Mouse (Mus musculus) cerebellum, adult 11-12 months (tissue): ENCODE results near the gene Fry.
"Not testable (repeated sequence)": the region's sequence is repeated elsewhere in the genome, so short reads cannot be mapped to it uniquely, and the experiment has no call there.

Experiments
- DNase-seq: peaks from one replicate; pipeline ENCODE4 v3.0.0; 2022

Fry gene

GRCm38 (mm10) chr5:150466132-150466531 lies 347.7 kb downstream of the Fry start:
- peak; percentile 77 for DNase-seq

GRCm38 (mm10) chr5:150468431-150468830 lies 350.0 kb downstream of the Fry start:
- no peak for DNase-seq

- DNase-seq = no peak
These were observed 358.9 kb downstream of the Fry start for GRCm38 (mm10) chr5:150477364-150477763.

- no peak for DNase-seq
These were observed 360.2 kb downstream of the Fry start for GRCm38 (mm10) chr5:150478612-150479011.

- DNase-seq = no peak
These were observed 366.8 kb downstream of the Fry start for GRCm38 (mm10) chr5:150485198-150485597.

DNA sequence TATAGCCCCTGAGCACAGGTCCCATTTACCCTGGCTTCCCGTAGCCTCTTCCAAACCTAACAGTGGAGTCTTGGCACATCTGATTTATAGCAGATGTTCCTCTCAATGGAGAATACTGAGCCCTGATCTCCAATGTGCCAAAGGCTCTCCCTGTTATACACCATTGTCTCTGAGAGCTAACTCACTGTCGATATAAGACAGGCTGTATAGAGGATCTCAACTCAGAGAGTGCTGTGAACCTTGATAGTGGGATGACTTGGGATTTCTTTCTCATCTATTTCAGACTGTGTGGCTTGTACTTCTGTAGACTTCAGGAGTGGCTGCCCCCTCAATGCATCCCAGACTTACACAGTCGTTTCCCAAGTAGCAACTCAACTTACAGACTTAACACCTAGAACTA lies 371.8 kb downstream of the Fry start:
- no peak for DNase-seq

- DNase-seq = no peak
These were observed 372.4 kb downstream of the Fry start for GRCm38 (mm10) chr5:150490821-150491220.

- not testable (repeated sequence) for DNase-seq
These were observed 373.2 kb downstream of the Fry start for GRCm38 (mm10) chr5:150491573-150492173.

DNA sequence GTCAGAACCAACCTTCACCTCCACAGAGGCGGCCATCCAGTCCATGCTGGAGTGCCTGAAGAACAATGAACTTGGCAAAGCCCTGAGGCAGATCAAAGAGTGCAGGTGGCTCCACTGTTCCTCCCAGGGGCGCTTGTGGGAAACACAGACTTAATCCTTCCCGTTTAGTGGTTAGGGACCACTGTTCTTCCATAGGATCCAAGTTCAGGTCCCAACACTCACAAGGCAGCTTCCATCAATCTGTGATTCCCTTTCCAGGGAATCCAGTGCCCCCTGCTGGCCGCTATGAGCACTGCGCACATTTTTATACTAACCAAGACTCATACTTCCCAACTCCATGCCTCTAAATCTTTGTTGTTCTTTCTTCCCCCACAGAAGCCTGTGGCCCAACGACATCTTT lies 377.3 kb downstream of the Fry start:
- DNase-seq = peak; percentile 15

- DNase-seq = no peak
These were observed 392.2 kb downstream of the Fry start for GRCm38 (mm10) chr5:150510451-150511225.

- DNase-seq = no peak
These were observed 394.8 kb downstream of the Fry start for GRCm38 (mm10) chr5:150513264-150513663.

DNA sequence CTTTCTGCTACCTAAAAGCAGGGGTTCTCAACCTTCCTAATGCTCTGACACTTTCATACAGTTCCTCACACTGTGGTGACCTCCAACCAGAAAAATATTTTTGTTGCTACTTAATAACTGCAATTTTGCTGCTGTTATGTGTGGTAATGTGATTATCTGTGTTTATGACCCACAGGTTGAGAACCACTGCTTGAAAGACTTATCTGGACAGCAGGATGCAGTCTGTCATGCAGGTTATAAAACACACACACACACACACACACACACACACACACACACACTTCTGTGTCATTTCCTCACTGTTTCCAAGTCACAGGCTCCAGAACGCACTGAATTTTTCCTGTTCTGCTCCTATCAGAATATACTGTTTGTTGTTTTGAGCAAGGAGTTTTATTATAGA lies 395.6 kb downstream of the Fry start:
- DNase-seq = no peak

DNA sequence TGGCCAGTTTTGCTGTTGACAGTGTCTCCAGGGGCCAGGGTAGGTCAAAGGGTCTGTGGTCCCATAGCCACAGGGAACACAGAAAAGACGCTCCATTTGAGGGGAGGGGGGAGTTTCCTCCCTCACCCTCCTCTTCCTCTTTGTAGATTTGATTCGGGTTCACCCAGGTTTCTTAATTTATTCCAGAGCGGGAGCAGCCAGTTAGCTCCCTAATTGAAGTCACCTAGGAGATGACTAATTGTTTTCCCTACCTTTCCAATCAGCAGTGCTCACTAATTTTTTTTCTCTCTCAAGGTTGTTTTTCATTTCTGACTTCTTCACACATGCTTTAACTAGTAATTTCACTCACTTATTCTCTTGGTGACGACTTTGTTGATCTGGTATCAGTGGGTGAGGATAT lies 399.6 kb downstream of the Fry start, which contains the start of gene Zar1l:
Gene Zar1l, minus strand, starts transcription at position 101 of the 400 bp plus-strand sequence.
- DNase-seq = no peak

GRCm38 (mm10) chr5:150519551-150519950 lies 401.1 kb downstream of the Fry start:
- no peak for DNase-seq

DNA sequence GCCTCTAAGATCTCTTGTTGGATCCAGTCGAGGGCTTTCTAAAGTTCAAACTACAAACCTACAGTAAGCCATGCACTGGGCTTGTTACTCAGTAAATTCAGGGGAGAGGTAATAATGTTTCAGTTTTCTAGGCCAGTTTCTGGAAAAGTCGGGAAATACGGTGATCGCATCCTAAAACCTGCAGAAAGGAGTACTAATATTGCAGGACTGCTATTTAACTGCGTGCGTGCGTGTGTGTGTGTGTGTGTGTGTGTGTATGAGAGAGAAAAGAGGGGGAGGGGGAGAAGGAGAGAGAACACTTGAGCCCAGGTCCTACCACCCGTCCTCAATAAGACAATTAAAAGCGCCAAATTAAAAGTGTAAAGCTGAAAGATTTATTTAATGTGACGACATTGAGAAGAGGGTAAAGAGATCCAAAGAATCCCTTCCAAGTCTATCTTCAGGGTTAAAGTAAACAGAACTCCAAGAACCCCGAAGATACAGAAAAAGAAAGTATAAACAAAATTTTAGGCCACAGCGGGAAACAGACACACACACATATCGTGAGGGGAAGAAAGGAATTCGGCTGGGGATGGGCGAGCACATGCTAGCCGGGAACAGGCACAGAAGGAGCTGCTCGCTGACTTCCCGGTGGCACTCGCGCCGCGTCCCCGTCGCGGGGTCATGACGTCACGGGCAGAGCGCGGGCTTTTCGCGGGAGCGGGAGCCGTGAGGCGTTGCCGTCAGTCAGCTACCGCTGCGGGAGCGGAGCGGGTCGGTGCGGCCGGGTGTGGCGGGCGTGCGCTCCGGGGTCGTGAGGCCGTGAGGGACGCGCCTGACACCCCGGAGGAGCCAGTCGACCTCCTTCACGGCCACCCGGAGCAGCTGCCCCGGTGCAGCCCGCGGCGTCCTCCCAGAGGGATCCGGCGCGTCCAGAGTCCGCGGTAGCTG lies 403.8 kb downstream of the Fry start, which contains the start of gene Brca2:
Gene Brca2, plus strand, starts transcription at position 694 of the 930 bp plus-strand sequence.
- peak; percentile 88 for DNase-seq

DNA sequence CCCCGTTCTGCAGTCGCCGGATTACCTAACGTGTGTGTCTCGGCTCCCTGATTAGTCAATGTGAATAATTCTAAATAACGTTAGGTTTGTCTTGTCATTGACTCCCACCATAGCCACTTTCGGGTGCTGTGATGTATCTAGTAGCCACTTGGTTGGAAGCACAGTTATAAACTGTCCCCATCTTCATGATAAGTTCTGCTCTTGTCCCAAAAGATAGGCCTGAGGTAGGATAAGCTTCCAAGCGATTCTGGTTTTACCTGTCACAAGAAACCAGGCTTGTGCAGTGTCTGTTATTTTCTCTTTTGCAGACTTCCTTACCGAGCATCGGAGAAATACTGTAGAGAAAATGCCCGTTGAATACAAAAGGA lies 404.4 kb downstream of the Fry start:
- no peak for DNase-seq

DNA sequence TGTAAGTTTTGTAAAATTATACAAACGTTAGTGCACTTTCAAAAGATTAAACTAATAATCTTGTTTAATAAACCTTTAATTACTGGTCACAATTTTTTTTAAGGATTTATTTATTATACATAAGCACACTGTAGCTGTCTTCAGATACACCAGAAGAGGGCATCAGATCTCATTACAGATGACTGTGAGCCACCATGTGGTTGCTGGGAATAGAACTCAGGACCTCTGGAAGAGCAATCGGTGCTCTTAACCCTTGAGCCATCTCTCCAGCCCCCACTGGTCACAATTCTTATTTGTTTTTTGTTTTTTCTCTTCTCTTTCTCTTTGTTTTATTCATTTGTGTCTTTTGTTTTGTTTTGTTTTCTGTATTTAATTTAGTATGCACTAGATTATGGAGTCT lies 406.8 kb downstream of the Fry start:
- DNase-seq = no peak

DNA sequence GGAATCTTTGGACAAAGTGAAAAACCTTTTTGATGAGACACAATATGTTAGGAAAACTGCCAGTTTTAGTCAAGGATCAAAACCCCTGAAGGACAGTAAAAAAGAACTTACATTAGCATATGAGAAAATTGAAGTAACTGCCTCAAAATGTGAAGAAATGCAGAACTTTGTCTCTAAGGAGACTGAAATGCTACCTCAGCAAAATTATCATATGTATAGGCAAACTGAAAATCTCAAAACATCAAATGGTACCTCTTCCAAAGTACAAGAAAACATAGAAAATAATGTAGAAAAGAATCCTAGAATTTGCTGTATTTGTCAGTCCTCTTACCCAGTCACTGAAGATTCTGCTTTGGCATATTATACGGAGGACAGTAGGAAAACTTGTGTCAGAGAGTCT lies 422.9 kb downstream of the Fry start:
- DNase-seq = no peak

- no peak for DNase-seq
These were observed 424.7 kb downstream of the Fry start for GRCm38 (mm10) chr5:150543184-150543583.
